Mouse (Mus musculus) olfactory bulb, adult 2 months (tissue): ENCODE results near the gene Arf5.

Source experiments
- CTCF ChIP-seq: fragments of 200-500 bp; IDR thresholded peaks from 2 replicates; pipeline ENCODE4 v1.5.1; 2012; ENCODE audit warnings: low read depth, mild to moderate bottlenecking, low read length, moderate library complexity; ENCODE audit not compliant: insufficient read depth
- POLR2A ChIP-seq: fragments of 200-500 bp; IDR thresholded peaks from 2 replicates; pipeline ENCODE4 v1.6.1; 2012; ENCODE audit warnings: mild to moderate bottlenecking, low read depth, low read length, moderate library complexity; ENCODE audit not compliant: insufficient read depth

GRCm38 (mm10) chr6:28411236-28411635 is 12.1 kb upstream of the Arf5 start:
- TF ChIP-seq CTCF: no peak
- no peak for TF ChIP-seq POLR2A
